Mouse (Mus musculus): Measurements from ENCODE around the gene Olfr402. TPM values are rescaled to one million over a fixed set of nuclear protein-coding genes. Genes with fewer than 3 reads are reported as not detected.

Olfr402 gene
- not detected for total RNA-seq (2023)

GRCm38 (mm10) chr11:74153229-74153628 is at the start of gene Olfr402:
TSS of gene Olfr402 (plus strand) at chr11:74153529.

DNA sequence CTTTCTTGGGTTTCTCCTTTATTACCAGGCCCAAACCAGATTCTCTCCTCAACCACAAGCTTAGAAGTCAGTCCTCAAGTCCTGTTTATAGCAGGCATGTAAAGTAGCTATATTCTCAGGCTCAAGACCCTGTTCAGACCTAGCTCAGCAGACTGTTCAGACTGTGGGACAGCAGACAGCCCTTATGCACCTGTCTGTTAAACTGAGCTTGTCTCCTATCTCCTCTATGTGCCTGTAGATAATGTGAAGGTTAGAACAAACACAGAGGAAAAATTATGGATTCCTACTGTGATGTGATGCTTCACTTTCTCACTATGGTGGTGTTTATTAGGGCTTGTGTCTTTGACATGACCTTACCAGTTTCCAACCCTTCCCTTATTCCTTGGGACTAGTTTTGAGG is 39.9 kb upstream of the Olfr402 start, which contains the start of gene Olfr401:
Gene Olfr401, plus strand, starts transcription at position 301 of the 400 bp plus-strand sequence.

GRCm38 (mm10) chr11:74185949-74186348 is 32.6 kb downstream of the Olfr402 start, which contains the start of gene Olfr403:
TSS of gene Olfr403 (plus strand) at chr11:74186249.

Other genes starting within 250 kb of the Olfr402 start
- gene Olfr395, start 244.2 kb upstream of the Olfr402 start, total RNA-seq (2023), result not detected
- gene Olfr23, start 216.9 kb upstream of the Olfr402 start, total RNA-seq (2023), result not detected
- gene Olfr397, start 192.7 kb upstream of the Olfr402 start, total RNA-seq (2023), result not detected
- gene Olfr398, start 163.1 kb upstream of the Olfr402 start, total RNA-seq (2023), result not detected
- gene Olfr139, start 97.0 kb upstream of the Olfr402 start, total RNA-seq (2023), result not detected
- gene Olfr399, start 96.9 kb upstream of the Olfr402 start, total RNA-seq (2023), result not detected
- not detected for gene Zfp616, start 83.6 kb upstream of the Olfr402 start, total RNA-seq (2023)
- not detected for gene Olfr401, start 39.8 kb upstream of the Olfr402 start, total RNA-seq (2023)
- not detected for gene Olfr403, start 32.7 kb downstream of the Olfr402 start, total RNA-seq (2023)
- not detected for gene Olfr43, start 57.9 kb downstream of the Olfr402 start, total RNA-seq (2023)
- not detected for gene Olfr406, start 106.3 kb downstream of the Olfr402 start, total RNA-seq (2023)
- not detected for gene Olfr59, start 130.2 kb downstream of the Olfr402 start, total RNA-seq (2023)
- gene Olfr410, start 184.5 kb downstream of the Olfr402 start, total RNA-seq (2023), result not detected
- gene Olfr411, start 199.1 kb downstream of the Olfr402 start, total RNA-seq (2023), result not detected
- not detected for gene Olfr412, start 208.5 kb downstream of the Olfr402 start, total RNA-seq (2023)